Mouse (Mus musculus) ES-E14 (cell line): Measurements from ENCODE around the gene Galnt3. TPM values are rescaled to one million over a fixed set of nuclear protein-coding genes. Genes with fewer than 3 reads are reported as not detected.
A peak's percentile ranks its signal among the peaks of the same experiment; 100 is the strongest.

Experiments
- DNase-seq: peaks from one replicate; pipeline ENCODE4 v3.0.0-alpha.2; 2013; ENCODE audit warnings: low read depth, low spot score
- H3K27ac ChIP-seq: 2 replicates; pipeline ENCODE4 v1.5.1; 2012; ENCODE audit warnings: low read depth, mild to moderate bottlenecking, low read length, moderate library complexity, mixed read lengths; ENCODE audit not compliant: poor library complexity, insufficient read depth, severe bottlenecking
- H3K36me3 ChIP-seq: 2 replicates; pipeline ENCODE4 v1.6.1; 2012; ENCODE audit warnings: mild to moderate bottlenecking, low read length, moderate library complexity, mixed read lengths; ENCODE audit not compliant: control insufficient read depth, poor library complexity, insufficient read depth, severe bottlenecking
- H3K4me1 ChIP-seq, 2 experiments: fragments of 150-350 bp in 1 of 2; sonication (generic) in 1 of 2; 2 replicates each; pipeline ENCODE4 v1.6.1; 2012; ENCODE audit warnings: low read length in 2 of 2, mild to moderate bottlenecking in 1 of 2, mixed read lengths in 1 of 2; ENCODE audit not compliant: control insufficient read depth in 2 of 2, insufficient read depth in 2 of 2, poor library complexity in 1 of 2
- H3K4me3 ChIP-seq, 2 experiments: fragments of 150-350 bp in 1 of 2; sonication (generic) in 1 of 2; 2 replicates each; pipeline ENCODE4 v1.5.1; 2012; ENCODE audit warnings: low read length in 2 of 2, low read depth in 1 of 2, mild to moderate bottlenecking in 1 of 2, mixed read lengths in 1 of 2; ENCODE audit not compliant: insufficient read depth in 1 of 2, poor library complexity in 1 of 2, severe bottlenecking in 1 of 2
- H3K9ac ChIP-seq: 2 replicates; pipeline ENCODE4 v1.6.1; 2012; ENCODE audit warnings: low read depth, mild to moderate bottlenecking, low read length, mixed read lengths; ENCODE audit not compliant: poor library complexity, insufficient read depth, severe bottlenecking
- H3K9me3 ChIP-seq: fragments of 150-350 bp; sonication (generic); 2 replicates; pipeline ENCODE4 v1.6.1; 2012; ENCODE audit warnings: low read depth, mild to moderate bottlenecking, low read length; ENCODE audit not compliant: control insufficient read depth, insufficient read depth
- CHD2 ChIP-seq: IDR thresholded peaks from 2 replicates; pipeline ENCODE4 v1.6.1; 2014; ENCODE audit warnings: mild to moderate bottlenecking, low read depth, low read length, inconsistent platforms
- HCFC1 ChIP-seq: IDR thresholded peaks from 2 replicates; pipeline ENCODE4 v1.6.1; 2012; ENCODE audit warnings: low read length, inconsistent platforms, borderline replicate concordance; ENCODE audit not compliant: insufficient read depth
- MAFK ChIP-seq: IDR thresholded peaks from 2 replicates; pipeline ENCODE4 v1.6.1; 2014; ENCODE audit warnings: mild to moderate bottlenecking, low read depth, low read length, inconsistent platforms; ENCODE audit not compliant: insufficient read depth
- ZC3H11A ChIP-seq: IDR thresholded peaks from 2 replicates; pipeline ENCODE4 v1.6.1; 2012; ENCODE audit warnings: low read depth, mild to moderate bottlenecking, inconsistent platforms, low read length, borderline replicate concordance
- ZNF384 ChIP-seq: IDR thresholded peaks from 2 replicates; pipeline ENCODE4 v1.6.1; 2012; ENCODE audit warnings: low read depth, low read length, inconsistent platforms
- in situ Hi-C, 2 experiments: fragments of 600-800 bp; cut with MboI; formaldehyde crosslinking; loops; one replicate each; pipeline ENCODE4 v1.15.1; 2025; ENCODE audit warnings: low sequenced_read_pairs in 2 of 2, inconsistent platforms in 1 of 2; ENCODE audit not compliant: unreplicated experiment in 2 of 2
- total RNA-seq: library from RNA; depleted of rRNA; stranded (reverse); fragments of 300-350 nt; gene quantifications from 2 replicates; pipeline ENCODE4 v1.2.3, GENCODE M21; 2012

Gene Galnt3
- total RNA-seq, 1 experiment, result 2.4 TPM

DNA sequence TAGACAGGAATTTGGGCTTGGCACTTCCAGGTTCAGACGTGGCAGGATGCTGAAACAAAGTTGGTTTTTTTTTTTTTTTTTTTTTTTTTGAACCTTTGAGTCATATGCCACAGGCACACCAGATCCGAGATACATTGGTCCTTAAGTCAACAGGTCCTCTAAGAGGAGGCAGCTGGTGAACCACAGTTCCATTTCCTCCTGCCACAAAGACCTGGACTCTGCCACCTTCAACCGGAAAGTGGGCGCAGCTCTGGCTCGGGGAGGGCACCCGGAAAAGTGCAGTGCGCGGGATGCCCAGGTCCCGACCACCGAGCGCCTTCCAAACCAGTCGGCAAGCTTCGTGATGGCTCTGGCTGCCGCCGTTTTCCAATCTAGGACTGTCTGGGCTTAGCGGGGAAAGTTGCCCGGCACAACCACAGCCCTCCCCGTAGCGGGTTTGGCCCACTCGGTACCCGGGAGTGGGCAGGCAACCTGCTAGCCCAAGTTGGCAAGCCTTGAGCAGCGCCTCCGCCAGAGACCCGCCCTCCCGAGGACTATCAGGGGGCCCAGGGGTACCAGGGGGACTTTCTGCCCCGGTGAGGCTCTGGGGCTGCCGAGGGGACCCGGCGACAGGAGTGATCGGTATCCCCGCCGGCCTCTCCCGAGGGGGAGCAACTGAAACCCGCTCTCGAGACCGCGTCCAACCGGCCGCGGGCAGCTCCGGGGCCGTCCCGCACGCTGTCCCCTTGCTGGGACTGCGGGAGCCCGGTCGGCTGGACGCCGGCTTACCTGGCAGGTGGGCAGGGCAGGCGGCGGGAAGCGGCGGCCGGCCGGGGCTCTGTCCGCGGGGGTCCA, 821 bp downstream of the Galnt3 start:
- TF ChIP-seq ZNF384, result peak; percentile 68
- no peak for TF ChIP-seq CHD2
- H3K9me3 ChIP-seq, result no peaks in the 10 kb centered on the region
- no peak for DNase-seq
- H3K4me3 ChIP-seq, result peak overlapping the region; percentile 75 to 79
- H3K9ac ChIP-seq, result peak overlapping the region; percentile 59
- no peaks in the 10 kb centered on the region for H3K4me1 ChIP-seq
- no peaks in the 10 kb centered on the region for H3K36me3 ChIP-seq
- H3K27ac ChIP-seq, result no peak overlapping the region
- in situ Hi-C loops, result no loop called here

DNA sequence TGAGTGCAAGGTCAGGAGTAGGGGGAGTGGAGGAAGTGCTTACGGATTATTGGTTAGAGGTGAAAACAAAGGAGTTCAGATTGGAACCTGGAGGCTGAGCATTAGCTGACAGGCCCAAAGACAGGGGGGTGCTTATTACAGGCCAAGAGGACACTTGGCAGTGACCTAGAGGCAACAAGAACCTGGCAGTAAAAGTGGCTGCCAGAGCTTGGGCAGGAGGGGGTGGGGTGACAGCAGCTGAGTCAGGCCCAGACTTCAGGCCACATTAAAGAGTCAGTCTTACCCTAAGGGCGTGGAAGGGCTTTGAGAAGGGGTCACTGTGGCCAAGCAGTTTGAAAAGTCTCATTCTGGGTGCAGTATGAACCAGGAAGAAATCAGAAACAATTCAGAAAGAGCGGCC, 7.1 kb downstream of the Galnt3 start:
- Histone ChIP-seq H3K27ac (no peak overlapping the region), H3K4me1 (no peaks in the 10 kb centered on the region), H3K9ac (no peak overlapping the region), H3K36me3 (no peaks in the 10 kb centered on the region), H3K4me3 (no peak overlapping the region), H3K9me3 (no peaks in the 10 kb centered on the region)
- in situ Hi-C loops, result no loop called here
- no peak for DNase-seq
- TF ChIP-seq ZNF384 (no peak), MAFK (no peak), CHD2 (no peak), HCFC1 (no peak), ZC3H11A (no peak)

DNA sequence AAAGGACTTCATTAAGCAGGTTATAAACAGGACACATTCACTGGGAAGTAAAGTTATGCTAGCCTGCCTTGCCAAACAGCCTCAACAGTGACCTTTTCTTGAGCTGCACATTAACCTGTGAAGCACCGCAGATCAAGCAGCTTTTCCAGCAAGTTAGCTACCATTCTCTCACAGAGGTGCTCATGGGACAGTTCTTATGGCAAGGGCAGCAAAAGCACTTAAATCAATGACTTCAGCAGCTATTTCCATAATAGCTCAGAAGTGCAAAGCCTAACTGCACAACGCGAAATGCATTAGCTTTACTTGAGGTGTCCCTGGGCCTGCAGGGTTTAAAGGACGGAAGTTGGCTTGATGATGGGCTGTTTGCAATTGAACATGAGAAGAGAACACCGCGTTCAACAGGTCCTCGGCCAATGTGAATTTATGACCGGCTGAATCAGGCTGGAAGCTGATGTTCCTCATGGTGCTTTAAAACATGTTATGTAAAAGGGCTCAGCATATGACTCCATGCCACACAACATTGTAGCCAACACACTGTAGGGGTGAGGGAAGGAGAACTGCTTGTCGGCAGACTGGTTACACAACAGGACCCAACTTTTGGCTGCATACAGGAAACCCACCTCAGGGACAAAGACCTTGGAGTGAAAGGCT, 16.8 kb downstream of the Galnt3 start:
- in situ Hi-C loops, result no loop called here
- DNase-seq, result no peak
- TF ChIP-seq HCFC1 (no peak), ZNF384 (no peak), ZC3H11A (no peak), CHD2 (no peak), MAFK (no peak)
- Histone ChIP-seq H3K4me3 (no peak overlapping the region), H3K36me3 (no peaks in the 10 kb centered on the region), H3K9me3 (no peaks in the 10 kb centered on the region), H3K4me1 (no peaks in the 10 kb centered on the region), H3K27ac (no peak overlapping the region), H3K9ac (no peak overlapping the region)

DNA sequence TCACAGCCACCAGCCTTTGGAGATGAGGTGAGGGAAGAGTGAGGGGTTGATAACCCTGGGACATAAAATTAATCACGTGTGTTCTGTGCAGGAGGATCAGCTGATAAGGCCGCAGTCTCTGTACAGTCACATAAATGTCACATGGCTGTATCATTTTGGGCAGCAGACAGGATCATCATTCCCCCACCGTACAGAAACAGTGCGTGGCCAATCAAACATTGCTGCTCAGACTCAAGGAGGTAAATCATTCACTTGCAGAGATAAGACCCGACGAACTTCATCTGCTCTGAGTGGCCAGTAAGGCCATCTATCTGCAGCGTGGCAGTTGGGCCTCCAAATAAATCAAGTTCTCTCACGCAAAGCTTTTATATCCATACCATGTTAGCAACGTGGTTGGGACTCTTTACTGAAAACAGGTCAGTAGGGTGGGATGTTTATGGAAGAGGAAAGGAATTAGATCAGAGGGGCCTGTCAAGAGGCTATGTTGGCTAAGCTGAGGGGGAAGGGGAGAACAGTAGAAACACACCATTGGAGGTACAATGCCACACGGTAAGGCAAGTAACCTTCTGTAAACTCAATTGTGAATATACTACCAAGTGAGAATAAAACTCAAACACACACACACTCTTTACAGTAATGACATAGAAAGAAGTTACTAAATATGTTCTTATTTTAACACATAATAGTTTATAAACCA, 20.9 kb downstream of the Galnt3 start:
- Histone ChIP-seq H3K9me3 (no peaks in the 10 kb centered on the region), H3K4me3 (no peak overlapping the region), H3K4me1 (no peaks in the 10 kb centered on the region), H3K36me3 (no peaks in the 10 kb centered on the region), H3K27ac (no peak overlapping the region), H3K9ac (no peak overlapping the region)
- TF ChIP-seq MAFK (no peak), CHD2 (no peak)
- no peak for DNase-seq
- in situ Hi-C loops, result no loop called here
